Mouse (Mus musculus): Measurements from ENCODE around the gene Tbc1d8. TPM values are rescaled to one million over a fixed set of nuclear protein-coding genes. Genes with fewer than 3 reads are reported as not detected.

The Tbc1d8 gene
- polyA plus RNA-seq, 1 experiment = 8.0 TPM

DNA sequence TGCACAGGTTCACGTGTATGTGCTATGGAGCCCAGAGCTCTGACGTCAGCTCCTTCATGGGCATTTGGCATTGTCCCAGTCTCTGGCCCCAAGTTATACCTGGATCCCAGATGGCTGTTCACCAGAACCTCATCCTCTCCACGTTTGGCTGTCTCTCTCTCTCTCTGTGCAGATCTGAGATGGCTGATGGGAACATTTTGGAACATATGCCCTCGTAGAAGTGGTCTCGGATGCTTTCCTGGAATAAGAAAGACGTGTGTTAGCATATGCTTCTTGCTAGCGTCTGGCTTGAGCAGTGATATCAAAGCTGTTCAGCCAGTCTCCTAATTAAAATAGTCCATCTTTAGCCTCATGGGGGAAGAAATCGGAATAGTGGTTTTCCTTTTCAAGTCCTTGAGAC is 141.8 kb downstream of the Tbc1d8 start:
- WGBS = 93% methylated on average over 8 of the region's 8 CpGs
- no peak for DNase-seq (ENCODE audit: low read depth, low spot score)

DNA sequence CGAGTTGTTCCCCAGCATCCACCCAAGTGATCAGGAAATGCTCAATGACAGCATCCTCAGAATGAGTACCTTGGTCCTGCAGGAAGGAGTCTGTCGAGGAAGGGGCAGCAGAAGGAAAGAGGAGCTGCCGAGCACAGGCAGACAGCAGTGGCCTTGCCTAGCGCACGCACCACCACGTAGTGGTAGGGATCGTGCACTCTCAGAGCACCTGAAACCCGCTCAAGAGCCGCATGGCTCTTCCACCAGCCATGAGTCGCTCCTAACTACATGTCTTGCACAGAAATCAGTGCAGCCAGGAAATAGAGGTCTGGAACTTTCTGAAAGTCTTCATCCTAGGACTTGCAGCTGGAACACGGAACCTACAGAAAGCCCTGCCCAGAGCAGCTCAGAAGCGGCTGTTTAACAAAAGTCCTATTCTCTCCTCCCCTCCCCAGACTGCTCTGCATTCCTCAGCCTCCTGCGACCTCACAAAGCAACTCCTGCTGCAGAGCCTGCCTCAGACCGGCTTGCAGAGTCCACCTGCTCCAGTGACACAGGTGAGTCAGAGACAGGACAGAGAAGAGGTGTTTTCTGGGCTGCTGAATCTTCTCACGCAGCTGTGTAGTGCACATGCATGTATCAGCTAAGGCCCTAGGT is 142.9 kb downstream of the Tbc1d8 start:
- 67% methylated on average over 15 of the region's 15 CpGs for WGBS
- no peak for DNase-seq (ENCODE audit: low read depth, low spot score)

DNA sequence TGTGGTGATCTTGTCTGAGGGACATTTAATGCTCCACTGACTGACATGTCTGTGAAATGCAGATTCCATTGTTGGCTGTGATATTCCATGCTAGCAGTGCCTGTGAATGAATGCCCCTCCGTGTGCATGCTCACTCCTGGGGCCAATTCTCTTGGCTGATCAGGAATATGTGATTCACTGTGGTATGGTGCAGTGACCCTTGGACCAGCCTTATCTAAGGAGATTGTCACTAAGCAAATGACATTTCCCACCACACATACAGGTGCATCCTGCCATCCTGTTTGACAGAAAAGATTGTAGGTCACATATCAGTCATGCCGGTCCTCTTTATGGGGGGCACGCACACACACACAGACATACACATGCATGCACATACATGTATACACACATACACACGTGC is 146.1 kb downstream of the Tbc1d8 start:
- no peak for DNase-seq (ENCODE audit: low read depth, low spot score)
- 44% methylated on average over 4 of the region's 4 CpGs for WGBS

DNA sequence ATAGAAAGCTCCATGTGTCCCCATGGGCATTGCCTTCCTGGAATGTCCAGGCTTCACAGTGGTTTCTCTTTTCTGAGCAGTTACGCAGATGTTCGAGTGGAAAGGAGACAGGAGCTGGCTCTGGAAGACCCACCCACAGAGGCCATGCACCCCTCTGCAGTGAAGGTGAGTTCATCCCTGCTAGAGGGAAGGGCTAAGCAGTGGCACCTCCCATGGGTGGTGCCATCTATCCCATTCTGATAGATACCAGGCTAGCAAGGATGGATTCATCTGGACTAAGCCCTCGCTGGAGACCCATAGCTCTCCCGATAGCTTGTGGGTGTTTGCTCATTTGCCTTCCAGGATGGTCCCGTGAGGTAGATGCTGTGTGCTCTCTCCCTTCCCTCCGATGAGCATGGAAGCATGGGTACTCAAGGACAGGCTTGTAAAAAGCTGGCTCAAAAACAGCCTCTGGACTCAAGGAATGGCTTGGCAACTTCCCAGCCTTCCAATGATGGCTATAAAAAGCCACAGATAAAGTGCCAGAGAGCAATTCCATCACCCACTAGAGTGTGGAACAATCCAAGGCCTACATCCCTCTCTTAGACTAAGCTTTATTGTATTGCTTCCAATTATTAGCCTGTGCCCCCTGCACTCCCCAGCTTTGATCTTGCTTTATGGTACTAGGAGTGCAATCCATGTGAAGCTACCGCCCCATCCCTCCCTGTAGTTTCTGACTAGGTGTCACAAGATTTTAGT is 147.5 kb downstream of the Tbc1d8 start:
- 33% methylated on average over 7 of the region's 7 CpGs for WGBS
- DNase-seq (ENCODE audit: low read depth, low spot score) = peak; percentile 75

DNA sequence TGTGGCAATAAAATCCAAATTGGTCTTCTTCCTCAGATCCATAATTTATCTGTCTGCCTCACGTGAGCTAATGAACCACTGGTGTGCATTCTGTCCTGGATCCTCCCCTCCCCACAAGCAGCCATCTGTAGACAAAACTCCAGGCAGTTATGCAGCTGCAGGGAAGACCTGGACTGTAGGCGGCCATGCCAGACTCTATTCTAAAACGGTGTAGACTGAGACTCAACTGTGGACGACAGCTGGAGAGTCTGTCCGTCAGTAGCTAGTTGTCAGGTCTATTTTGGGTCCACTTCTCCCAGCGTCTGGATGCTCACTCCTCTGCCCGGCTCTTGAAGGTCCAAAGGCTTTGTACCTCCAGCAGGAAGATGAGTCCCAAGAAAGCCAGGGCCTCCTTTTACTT is 151.0 kb downstream of the Tbc1d8 start:
- DNase-seq (ENCODE audit: low read depth, low spot score) = no peak
- 87% methylated on average over 7 of the region's 7 CpGs for WGBS

DNA sequence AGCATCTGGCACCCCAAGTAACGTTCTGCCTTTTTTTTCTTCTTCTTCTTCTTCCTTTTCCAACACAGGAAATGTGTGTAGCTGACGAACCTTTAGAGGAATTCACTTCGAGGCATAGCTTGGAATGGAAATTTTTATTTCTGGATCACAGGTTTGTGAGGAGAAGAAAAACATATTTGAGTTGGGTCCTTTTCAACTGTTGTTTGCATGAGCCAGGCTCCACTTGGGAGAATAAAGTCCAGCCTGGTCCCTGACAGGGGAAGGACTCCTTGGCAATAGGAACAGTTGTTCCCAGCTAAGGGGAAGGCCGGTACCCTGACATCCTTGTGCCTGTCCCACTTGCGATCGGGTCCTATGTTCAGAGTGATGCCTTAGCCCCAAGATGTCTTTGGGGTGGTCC is 153.3 kb downstream of the Tbc1d8 start:
- DNase-seq (ENCODE audit: low read depth, low spot score) = no peak
- 82% methylated on average over 6 of the region's 6 CpGs for WGBS

DNA sequence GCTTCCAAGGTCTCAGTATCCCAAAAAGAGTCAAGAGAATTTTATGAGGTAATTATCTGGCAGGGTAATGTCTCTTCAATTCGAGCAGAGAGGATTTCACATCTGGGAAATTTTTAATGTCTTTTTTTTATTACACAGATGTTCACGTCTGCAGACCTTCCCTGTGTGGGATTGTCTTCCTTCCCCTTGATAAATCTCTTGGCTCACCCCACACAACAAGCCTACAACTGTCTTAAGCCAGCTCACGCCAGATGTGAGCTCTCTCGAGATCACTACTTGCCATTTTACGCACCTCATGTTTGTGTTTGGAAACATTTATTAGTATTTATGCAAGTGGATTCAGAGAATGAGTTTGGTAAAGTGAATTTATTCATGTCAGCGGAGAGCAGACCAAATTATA is 156.6 kb downstream of the Tbc1d8 start:
- DNase-seq (ENCODE audit: low read depth, low spot score) = no peak
- WGBS = 57% methylated on average over 6 of the region's 6 CpGs

Other genes with a start within 250 kb of the Tbc1d8 start
- 291 and 314 TPM in 2 replicates for gene Rpl31, start 110.9 kb downstream of the Tbc1d8 start, polyA plus RNA-seq (2012; rRNA removed)
- gene Cnot11, start 56.2 kb upstream of the Tbc1d8 start, polyA plus RNA-seq (2012; rRNA removed) = 10.7 and 12.6 TPM in 2 replicates
- 17.9 and 20.4 TPM in 2 replicates for gene Rnf149, start 98.7 kb upstream of the Tbc1d8 start, polyA plus RNA-seq (2012; rRNA removed)
- gene Creg2, start 172.7 kb upstream of the Tbc1d8 start, polyA plus RNA-seq (2012; rRNA removed) = 0.10 and 0.15 TPM in 2 replicates
- gene Rfx8, start 242.2 kb upstream of the Tbc1d8 start, polyA plus RNA-seq (2012; rRNA removed) = not detected in 2 replicates

Measured in large intestine, adult 2 months (tissue).